Mouse (Mus musculus): ENCODE measurements around the gene Arfip1.
"Not testable (repeated sequence)": the region's sequence is repeated elsewhere in the genome, so short reads cannot be mapped to it uniquely, and the experiment has no call there.

Arfip1 gene

DNA sequence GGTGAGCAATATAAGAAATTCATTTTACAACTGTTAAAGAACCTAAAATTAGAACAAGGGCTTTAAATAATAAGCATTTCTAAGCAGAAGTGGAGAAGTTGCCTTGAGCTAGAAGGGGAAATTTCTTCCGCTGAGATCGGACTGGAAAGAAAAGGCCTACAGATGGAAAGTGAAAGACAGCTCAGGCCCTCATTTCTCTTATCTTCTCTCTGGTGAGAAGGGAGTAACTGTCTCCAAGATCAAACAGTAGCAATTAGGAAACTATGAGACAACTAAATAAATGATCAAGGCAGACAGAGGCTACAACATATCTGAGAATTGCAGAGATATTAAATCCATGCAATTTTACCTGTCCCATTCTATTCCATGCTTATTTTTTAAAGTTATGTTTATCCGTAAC is 11.9 kb downstream of the Arfip1 start:
- DNase-seq (ENCODE audit: low spot score): no peak

GRCm38 (mm10) chr3:84569587-84569986 is 12.8 kb downstream of the Arfip1 start:
- no peak for DNase-seq (ENCODE audit: low spot score)

DNA sequence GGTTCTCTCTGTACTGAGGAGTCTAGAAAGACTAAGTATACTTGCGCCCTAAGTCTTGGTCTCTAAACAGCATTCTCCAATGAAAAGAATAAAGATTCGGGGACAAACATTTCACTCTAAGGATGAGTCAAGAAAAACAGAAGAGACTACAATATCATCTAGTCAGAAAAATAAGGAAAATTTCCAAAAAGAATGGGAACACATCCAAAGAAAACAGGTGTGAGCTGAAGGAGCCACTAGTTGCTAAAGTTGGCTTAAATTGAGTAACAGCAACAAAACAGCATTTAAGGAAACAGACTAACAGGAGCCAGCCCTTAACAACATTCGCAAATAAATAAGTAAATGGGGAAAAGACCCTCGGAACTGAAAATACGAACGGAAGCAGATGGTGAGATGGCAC is 13.9 kb downstream of the Arfip1 start:
- peak; percentile 70 for DNase-seq (ENCODE audit: low spot score)

- no peak for DNase-seq (ENCODE audit: low spot score)
Measured at GRCm38 (mm10) chr3:84563415-84563814, 19.0 kb downstream of the Arfip1 start.

DNA sequence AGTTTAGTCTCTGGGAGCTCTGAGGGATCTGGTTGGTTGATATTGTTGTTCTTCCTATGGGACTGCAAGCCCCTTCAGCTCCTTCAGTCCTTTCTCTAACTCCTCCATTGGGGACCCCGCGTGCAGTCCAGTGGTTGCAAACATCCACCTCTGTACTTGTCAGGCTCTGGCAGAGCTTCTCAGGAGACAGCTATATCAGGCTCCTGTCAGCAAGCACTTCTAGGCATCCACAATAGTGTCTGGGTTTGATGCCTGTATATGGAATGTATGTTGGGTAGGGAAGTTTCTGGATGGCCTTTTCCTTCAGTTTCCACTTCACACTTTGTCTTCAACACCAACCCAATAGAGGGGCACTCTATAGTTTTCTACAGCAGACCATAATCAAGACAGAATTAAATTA is 19.5 kb downstream of the Arfip1 start:
- DNase-seq (ENCODE audit: low spot score): not testable (repeated sequence)

- DNase-seq (ENCODE audit: low spot score): no peak
Measured at GRCm38 (mm10) chr3:84558301-84558700, 24.1 kb downstream of the Arfip1 start.

- no peak for DNase-seq (ENCODE audit: low spot score)
Measured at GRCm38 (mm10) chr3:84555780-84556179, 26.6 kb downstream of the Arfip1 start.

- no peak for DNase-seq (ENCODE audit: low spot score)
Measured at GRCm38 (mm10) chr3:84547177-84547576, 35.2 kb downstream of the Arfip1 start.

- peak; percentile 62 for DNase-seq (ENCODE audit: low spot score)
Measured at GRCm38 (mm10) chr3:84542450-84542849, 40.0 kb downstream of the Arfip1 start.

GRCm38 (mm10) chr3:84541881-84542280 is 40.5 kb downstream of the Arfip1 start:
- DNase-seq (ENCODE audit: low spot score): no peak

DNA sequence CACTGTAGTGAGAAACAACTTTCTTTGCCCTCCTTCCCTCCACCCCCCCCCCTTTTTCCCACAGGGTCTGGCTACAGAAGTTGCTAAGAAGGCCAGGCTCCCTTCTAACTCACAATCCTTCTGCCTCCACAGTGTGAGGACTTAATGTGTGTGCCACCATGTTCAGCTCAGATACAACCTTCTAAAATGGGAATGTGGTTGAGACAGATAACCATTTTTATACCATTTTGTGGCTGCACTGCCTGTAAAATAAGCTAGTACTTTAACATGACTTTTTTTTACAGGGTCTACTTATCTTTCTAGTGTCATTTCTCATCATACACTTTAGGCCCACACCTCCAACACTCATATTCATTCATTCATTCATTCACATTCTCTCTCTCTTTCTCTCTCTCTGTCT is 41.8 kb downstream of the Arfip1 start:
- no peak for DNase-seq (ENCODE audit: low spot score)

- no peak for DNase-seq (ENCODE audit: low spot score)
Measured at GRCm38 (mm10) chr3:84536987-84537386, 45.4 kb downstream of the Arfip1 start.

- DNase-seq (ENCODE audit: low spot score): no peak
Measured at GRCm38 (mm10) chr3:84533227-84533626, 49.2 kb downstream of the Arfip1 start.

GRCm38 (mm10) chr3:84529021-84529420 is 53.4 kb downstream of the Arfip1 start:
- DNase-seq (ENCODE audit: low spot score): no peak

GRCm38 (mm10) chr3:84524952-84525351 is 57.5 kb downstream of the Arfip1 start:
- no peak for DNase-seq (ENCODE audit: low spot score)

GRCm38 (mm10) chr3:84516163-84516562 is 66.3 kb downstream of the Arfip1 start:
- DNase-seq (ENCODE audit: low spot score): no peak

DNA sequence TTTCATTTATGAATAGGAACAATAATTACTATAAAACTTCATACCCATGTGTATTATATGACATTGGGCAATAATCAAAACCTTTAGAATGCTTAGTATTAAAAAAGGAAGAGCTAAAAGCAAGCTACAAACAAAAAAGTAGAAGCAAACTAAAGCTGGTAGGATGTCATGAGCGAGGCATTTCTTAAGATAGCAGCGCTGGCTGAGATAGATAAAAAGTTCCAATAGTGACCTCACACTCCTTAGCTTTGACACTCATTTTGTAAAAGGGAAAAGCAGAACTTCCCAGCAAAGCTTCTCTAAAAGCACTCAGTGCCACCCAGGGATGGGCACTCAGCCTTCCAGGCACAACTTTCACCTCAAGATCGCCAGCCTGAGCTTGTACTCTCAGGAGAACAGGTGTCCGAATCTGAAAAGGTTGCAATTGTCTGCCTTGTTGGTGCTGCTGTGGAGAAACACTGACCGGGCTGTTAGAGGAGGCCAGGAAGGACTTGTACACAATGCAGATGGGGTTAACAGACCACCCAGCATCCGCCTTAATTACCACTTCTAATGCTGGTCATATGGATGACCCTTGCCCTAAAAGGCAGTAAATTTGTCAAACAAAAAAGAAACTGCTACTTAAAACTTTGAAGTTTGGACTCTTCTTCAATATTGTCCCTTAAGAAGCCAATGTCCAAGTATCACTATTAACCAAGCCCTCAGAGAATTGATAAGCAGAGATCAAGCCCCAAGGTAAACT is 69.5 kb downstream of the Arfip1 start:
- DNase-seq (ENCODE audit: low spot score): no peak

- DNase-seq (ENCODE audit: low spot score): no peak
Measured at GRCm38 (mm10) chr3:84505193-84505592, 77.2 kb downstream of the Arfip1 start.

- DNase-seq (ENCODE audit: low spot score): no peak
Measured at GRCm38 (mm10) chr3:84504291-84504690, 78.1 kb downstream of the Arfip1 start.

GRCm38 (mm10) chr3:84502101-84502500 is 80.3 kb downstream of the Arfip1 start:
- no peak for DNase-seq (ENCODE audit: low spot score)

- DNase-seq (ENCODE audit: low spot score): peak; percentile 12
Measured at GRCm38 (mm10) chr3:84500491-84500890, 81.9 kb downstream of the Arfip1 start.

GRCm38 (mm10) chr3:84497718-84498117 is 84.7 kb downstream of the Arfip1 start:
- no peak for DNase-seq (ENCODE audit: low spot score)

DNA sequence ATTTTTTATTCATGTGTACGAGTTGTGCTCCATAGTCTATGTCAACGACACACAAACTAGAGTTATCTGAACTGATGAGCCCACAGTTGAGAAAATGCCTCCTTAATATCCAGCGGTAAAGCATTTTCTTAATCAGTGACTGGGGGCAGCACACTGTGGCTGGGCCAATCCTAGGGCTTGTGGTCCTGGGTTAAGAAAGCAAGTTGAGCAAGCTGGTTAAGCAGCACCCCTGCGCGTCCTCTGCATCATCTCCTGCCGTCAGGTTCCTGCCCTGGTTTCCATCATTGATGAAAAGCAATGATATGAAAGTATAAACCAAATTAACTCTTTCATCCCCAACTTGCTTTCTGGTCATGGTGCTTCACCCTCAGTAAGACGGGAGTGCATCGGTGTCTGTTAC is 89.8 kb downstream of the Arfip1 start:
- DNase-seq (ENCODE audit: low spot score): no peak

GRCm38 (mm10) chr3:84492148-84492547 is 90.3 kb downstream of the Arfip1 start:
- no peak for DNase-seq (ENCODE audit: low spot score)

All from adipocyte (in vitro differentiated cells).